ENCODE assay signal across 11 mouse cellular contexts in genomic region chr1:127945696-127946575, GRCm38 (mm10).
DNase-seq lines count a peak whose midpoint lies in the region.
"Had no signal": no experiment of that assay in that cellular context is flagged by ENCODE, and none has a peak within 500 bp of the region (broad histone marks: within the 10 kb centered on the region; RNA-seq: fewer than 3 reads in every experiment).

No protein-coding gene starts in this region.

- peak; percentile 30 for DNase-seq in adrenal gland, postnatal 10 days
- no peak for DNase-seq in adrenal gland, postnatal 25 days
- peak; percentile 27 to 53 for DNase-seq in heart, postnatal 14 days
- DNase-seq in heart, adult 8-10 months (ENCODE audit: low spot score): no peak
- peak; percentile 30 for DNase-seq in layer of hippocampus, adult 9-11 months
- DNase-seq in layer of hippocampus, postnatal 10 days (ENCODE audit: low spot score in 2 of 2): no peak
- DNase-seq in MN1 (ENCODE audit: low spot score): peak; percentile 31
- no peak for DNase-seq in T-cell, adult 2 months (ENCODE audit: low spot score)
- DNase-seq: cerebellum, adult 11 months; spleen, adult 18-20 months; thymus, adult 2 months had no signal

- intact Hi-C loops in heart, postnatal 14 days (cut with DNase I): no loop called here

Comparison
In these comparisons a context has a peak if more than half of its experiments do, and no peak if none do; other contexts are left out.
1. DNase-seq: peak in adrenal gland, postnatal 10 days (single experiment), heart, postnatal 14 days (2 of 2), layer of hippocampus, adult 9-11 months (single experiment) and MN1 (single experiment); none in adrenal gland, postnatal 25 days (single experiment), heart, adult 8-10 months (single experiment), layer of hippocampus, postnatal 10 days (0 of 2) and T-cell, adult 2 months (single experiment).